Mouse (Mus musculus): ENCODE results near the gene Ece1.
A peak's percentile ranks its signal among the peaks of the same experiment; 100 is the strongest.
"Not testable (repeated sequence)": the region's sequence is repeated elsewhere in the genome, so short reads cannot be mapped to it uniquely, and the experiment has no call there.

The Ece1 gene

GRCm38 (mm10) chr4:137862019-137862418 lies at the start of gene Ece1:
TSS of gene Ece1 (plus strand) at chr4:137862237.
- DNase-seq (ENCODE audit: extremely low spot score, low read depth, low spot score), result peak; percentile 69

DNA sequence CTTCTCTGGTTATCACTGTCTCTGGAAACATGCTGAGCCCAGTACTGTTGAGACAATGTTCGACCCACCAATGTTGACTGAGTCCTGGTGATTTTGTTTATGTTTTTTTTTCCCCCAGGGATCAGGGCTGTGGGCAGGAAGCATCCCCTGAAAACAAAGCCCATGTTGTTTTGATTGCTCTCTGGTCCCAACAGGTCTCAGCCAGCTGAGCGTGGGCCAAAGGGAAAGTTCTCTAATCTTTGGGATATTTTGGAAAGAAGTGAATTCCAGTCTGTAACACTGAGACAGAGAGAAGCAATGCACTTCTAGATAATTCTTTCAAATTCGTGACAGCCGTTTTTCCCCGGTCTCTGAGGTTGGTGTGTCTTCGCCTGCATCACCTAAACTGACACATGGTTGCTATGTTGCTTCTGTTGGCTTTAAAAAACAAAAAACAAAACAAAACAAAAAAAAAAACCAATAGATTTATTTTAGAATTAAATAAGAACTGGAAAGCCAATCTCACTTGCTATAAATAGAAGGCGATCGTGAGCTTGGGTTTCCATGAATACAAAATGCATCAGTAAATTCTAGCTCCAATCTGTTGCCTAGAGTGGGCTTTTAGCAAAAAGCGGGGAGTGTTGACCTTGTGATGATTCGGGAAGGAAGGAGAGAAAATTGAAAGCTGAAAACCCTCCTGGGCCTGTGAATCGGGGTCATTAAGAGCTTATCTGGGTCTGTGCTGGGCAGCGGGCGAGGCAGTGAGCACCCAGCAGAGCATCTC lies 48.9 kb upstream of the Ece1 start:
- no peak for DNase-seq (ENCODE audit: extremely low spot score, low read depth, low spot score)

DNA sequence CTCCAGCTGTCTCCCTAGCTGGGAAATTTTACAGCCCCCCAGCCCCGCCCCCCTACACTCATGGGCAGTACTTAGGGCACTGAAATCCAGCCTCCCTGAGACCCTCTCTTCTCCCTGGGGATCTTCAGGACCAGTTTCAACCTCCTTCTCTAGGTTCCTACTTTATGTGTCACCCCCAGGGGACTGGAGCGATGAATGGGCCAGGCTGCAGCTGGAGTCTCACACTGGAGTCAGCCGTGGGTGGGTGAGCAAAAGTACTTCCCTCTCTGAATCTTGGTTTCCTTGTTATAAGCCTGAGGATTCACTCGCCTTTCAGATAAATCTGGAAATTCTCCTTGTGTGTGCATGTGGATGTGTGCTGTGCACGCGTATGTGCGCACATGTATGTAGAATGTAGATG lies 47.9 kb upstream of the Ece1 start:
- DNase-seq (ENCODE audit: extremely low spot score, low read depth, low spot score), result no peak

- no peak for DNase-seq (ENCODE audit: extremely low spot score, low read depth, low spot score)
Observed at GRCm38 (mm10) chr4:137815473-137815872, 46.6 kb upstream of the Ece1 start.

DNA sequence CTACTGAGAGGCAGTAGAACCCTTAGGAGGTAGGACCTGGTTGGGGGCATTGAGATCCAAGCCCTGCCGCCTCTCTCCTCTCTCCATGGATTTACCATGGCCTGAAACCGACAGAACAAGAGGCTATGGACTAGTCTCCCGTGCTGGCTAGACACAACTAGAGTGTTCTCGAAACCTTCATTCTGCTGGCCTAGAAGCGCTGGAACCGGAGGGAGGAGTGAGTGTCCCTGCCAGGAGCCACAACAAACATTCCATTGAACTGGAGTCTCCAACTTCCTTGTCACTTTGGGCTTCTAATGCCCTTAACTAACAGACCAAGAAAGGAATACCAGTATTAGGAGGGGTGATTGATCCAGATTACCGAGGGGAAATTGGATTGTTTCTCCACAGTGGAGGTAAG lies 45.8 kb upstream of the Ece1 start:
- DNase-seq (ENCODE audit: extremely low spot score, low read depth, low spot score), result no peak

DNA sequence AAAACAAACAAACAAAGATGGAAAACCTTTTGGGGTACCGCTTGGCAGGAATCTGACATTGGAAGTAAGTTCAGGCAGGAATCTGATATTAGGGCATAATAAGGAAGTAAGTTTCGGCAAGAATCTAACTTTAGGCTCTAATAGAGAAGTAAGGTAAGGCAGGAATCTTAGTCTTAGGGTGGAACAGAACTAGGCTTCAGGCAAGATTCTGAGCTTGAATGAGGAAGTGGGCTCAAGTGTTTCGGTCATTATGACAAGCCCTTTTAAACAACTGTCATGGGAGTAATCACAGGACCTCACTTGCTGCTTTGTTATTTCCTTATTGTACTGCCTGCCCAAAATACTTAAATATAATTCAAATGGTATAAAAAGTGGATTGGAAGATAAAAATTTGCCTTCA lies 43.7 kb upstream of the Ece1 start:
- DNase-seq (ENCODE audit: extremely low spot score, low read depth, low spot score), result no peak

GRCm38 (mm10) chr4:137819487-137819886 lies 42.5 kb upstream of the Ece1 start:
- no peak for DNase-seq (ENCODE audit: extremely low spot score, low read depth, low spot score)

DNA sequence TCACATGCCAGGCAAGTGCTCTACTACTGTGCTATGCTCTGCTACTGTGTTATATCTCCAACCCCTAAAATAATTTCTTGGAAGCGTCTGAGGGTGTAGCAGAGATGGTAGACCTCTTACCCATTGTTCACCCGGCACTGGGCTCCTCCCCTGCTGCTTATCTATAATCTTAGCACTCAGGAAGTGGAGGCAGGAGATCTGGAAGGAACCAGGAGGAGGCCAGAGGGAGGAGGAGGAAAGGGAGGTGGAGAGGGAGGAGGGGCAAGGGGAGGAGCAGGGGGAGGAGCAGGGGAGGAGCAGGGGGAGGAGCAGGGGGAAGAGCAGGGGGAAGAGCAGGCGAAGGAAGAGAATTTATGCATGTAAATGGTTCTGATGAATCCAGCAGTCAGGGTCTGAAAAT lies 41.3 kb upstream of the Ece1 start:
- DNase-seq (ENCODE audit: extremely low spot score, low read depth, low spot score), result no peak

DNA sequence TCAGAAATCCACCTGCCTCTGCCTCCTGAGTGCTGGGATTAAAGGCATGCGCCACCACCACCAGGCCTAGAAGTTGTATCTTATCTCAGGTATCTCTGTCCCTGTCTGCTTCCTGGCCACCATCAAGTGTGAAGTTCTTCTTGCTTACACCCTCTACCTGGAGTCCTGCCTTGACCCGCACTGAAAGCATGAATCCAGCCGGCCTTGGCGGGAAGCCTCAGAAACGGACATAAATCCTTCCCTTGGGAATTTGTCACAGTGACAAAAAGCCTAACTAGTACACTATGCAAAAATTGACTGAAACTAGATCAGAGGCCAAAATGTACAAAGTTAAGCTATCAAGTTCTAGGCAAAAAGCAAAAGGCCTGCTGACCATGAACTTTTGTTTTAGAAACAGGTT lies 39.5 kb upstream of the Ece1 start:
- DNase-seq (ENCODE audit: extremely low spot score, low read depth, low spot score), result no peak

GRCm38 (mm10) chr4:137823542-137823941 lies 38.5 kb upstream of the Ece1 start:
- DNase-seq (ENCODE audit: extremely low spot score, low read depth, low spot score), result no peak

DNA sequence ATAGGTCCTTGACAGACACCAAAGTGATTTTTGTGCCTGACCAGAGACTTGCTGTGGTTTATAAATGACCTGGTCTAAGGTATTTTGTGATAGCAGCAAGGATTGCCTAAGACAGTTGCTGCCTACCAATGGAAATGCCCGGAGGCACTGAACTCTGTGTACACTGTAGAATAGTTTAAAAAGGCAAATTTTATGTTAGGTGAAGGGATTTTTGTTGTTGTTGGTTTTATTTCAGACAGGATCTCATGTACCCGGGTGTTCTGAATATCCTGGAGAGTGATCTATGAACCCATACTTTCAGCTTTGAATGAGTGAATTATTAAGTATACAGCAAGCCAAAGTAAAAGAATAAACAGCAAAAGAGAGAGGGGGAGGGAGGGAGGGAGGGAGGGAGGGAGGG lies 37.2 kb upstream of the Ece1 start:
- no peak for DNase-seq (ENCODE audit: extremely low spot score, low read depth, low spot score)

DNA sequence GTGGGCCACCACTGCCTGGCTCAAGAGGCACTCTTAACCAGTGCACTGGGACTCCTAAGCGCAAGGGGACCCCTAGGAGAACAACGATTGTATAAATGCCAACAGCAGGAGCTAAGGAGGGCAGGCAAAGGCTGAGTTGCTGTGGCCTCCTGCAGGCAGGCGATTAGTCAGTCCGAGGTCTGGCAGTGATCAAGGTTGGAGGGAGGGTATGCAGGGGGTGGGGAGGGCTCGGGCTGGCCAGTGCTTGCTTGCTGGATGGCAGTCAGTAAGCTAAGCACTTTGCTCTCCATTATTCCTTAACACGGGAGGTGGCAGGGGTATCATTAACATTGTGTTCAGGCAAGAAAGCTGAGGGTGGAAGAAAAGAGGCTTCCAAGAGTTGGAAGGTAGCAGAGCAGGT lies 31.7 kb upstream of the Ece1 start:
- no peak for DNase-seq (ENCODE audit: extremely low spot score, low read depth, low spot score)

DNA sequence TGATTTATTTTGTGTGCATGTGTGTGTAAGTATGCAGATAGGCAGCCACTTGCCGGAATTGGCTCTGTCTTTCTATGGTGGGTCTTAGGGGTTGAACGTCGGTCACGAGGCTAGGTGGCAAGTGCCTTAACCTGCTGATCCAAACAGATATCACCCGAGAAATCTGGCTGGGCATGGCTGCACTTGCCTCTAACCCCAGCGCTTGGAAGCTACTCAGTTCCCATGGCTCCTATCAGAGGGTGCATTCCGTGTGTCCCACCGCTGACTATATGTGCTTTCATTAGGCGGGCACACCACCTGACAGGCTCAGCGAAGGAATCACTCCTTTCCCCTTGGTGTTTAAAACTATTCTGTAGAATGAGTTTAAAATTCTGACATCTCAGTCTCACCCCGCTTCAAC lies 30.4 kb upstream of the Ece1 start:
- no peak for DNase-seq (ENCODE audit: extremely low spot score, low read depth, low spot score)

GRCm38 (mm10) chr4:137835624-137836337 lies 26.3 kb upstream of the Ece1 start:
- DNase-seq (ENCODE audit: extremely low spot score, low read depth, low spot score), result peak; percentile 86

DNA sequence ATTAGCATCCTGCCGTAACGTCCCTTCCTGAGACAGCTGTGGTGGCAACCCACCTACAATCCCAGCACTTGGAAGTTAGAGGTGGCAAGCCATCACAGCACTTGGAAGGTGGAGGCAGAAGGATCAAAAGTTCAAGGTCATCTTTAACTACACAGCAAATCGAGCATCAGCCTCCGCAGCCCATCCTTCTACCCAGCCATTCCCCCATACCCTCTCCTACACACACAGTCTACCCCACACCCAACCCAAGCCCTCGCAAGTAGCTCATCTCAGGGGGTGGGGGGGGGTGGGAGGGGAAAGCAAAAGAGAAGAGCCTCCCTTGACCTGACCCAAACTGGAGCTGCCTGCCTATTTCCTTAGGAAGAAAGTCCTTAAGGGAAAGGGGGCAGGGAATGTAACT lies 25.3 kb upstream of the Ece1 start:
- no peak for DNase-seq (ENCODE audit: extremely low spot score, low read depth, low spot score)

DNA sequence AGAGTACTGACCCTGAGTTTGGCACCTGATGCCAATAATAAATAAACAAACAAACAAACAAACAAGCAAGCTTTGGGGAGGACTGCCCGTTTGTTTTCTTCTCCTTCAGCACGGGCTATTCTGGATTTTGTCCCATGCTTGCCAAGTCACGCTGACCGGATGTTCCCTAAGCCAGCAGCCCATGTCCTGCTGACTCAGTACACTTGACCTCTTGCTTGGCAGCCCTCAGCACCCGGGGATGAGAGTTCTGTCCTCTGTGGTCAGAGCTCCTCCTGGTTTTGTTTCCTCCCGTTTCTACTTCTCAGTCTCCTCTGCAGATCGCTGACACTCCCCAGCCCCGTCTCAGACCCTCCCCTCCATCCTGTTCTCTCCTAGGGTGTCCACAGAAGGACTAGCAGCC lies 24.2 kb upstream of the Ece1 start:
- no peak for DNase-seq (ENCODE audit: extremely low spot score, low read depth, low spot score)

DNA sequence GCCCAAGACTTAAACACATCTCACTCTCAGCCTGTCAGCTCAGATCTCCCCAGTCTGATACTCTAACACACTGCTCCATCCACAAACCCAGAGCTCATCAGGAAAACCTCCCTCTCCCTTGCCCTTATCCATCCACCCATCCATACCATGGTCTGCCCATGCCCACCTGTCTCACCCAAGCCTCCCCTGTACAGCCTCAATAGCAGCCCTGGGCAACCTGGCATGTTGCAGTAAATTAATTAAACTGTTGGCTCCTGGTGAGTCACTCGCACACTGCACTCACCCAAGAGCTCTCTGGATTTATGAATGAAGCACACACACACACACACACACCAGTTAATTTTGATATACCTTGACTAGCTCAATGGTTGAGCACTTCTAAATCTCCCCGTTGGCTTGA lies 23.2 kb upstream of the Ece1 start:
- no peak for DNase-seq (ENCODE audit: extremely low spot score, low read depth, low spot score)

DNA sequence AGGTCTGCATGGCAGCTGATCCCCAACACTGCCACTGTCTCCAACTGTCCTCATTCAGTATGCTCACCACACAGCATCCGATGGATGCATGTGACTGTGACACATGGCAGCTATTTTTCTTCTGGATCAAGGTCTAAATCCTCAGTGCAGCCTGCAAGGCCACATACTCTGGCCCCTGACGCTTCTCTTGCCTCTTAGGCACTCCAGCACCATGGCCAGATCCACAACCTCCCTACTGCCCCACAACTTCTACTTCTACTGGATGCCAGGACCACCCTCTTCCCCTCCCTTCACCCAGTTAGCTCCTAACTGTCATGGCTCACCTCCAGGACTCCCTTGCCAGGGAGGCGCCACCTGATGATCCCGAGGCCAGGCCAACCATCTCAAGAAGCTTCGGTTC lies 22.6 kb upstream of the Ece1 start:
- no peak for DNase-seq (ENCODE audit: extremely low spot score, low read depth, low spot score)

DNA sequence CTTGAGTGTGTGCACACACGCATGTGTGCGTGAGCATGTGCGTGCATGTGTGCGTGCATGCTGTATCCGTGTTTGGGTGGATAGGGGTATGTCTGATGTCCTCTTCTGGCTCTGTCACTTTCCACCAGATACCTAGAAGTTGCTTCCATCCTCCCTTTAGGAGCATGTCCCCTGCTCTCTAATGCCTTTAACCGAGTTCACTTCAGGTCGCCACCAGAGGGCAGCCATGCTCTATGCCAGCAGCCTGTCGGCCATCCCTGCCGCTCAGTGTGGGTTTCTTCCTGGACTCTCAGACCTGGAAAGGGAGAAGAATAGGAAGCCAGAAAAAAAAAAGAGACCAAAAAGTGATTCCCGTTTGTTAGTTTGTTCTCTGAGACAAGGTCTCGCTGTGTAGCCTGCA lies 17.4 kb upstream of the Ece1 start:
- DNase-seq (ENCODE audit: extremely low spot score, low read depth, low spot score), result peak; percentile 57

GRCm38 (mm10) chr4:137847651-137848050 lies 14.4 kb upstream of the Ece1 start:
- DNase-seq (ENCODE audit: extremely low spot score, low read depth, low spot score), result not testable (repeated sequence)

GRCm38 (mm10) chr4:137850161-137850560 lies 11.9 kb upstream of the Ece1 start:
- no peak for DNase-seq (ENCODE audit: extremely low spot score, low read depth, low spot score)

GRCm38 (mm10) chr4:137851484-137851883 lies 10.6 kb upstream of the Ece1 start:
- DNase-seq (ENCODE audit: extremely low spot score, low read depth, low spot score), result no peak

DNA sequence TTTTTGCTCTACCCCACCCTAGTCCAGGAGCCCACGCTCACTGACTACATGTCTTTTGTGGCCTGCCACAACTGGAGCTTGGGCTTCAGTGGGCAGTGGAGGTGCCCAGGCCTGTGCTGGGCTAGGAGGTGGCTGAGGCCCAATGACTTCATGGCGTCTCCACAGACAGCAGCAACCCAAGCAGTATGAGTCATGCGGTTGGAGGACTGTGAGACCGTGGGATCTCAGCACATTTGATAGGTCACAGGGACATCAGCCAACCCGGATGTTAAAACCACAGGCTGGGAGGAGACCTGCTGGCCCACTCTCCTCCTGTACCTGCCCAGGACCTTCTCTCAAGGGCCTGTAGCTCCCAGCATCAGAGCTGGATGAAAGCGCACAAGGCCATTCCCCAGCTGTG lies 8.2 kb upstream of the Ece1 start:
- DNase-seq (ENCODE audit: extremely low spot score, low read depth, low spot score), result no peak
